Mouse (Mus musculus) heart, postnatal 0 days (tissue): ENCODE data around the gene Gm7347.
"Not testable (repeated sequence)": the region's sequence is repeated elsewhere in the genome, so short reads cannot be mapped to it uniquely, and the experiment has no call there.

Source experiments
- CTCF ChIP-seq: IDR thresholded peaks from 2 replicates; pipeline ENCODE4 v1.5.1; 2016; ENCODE audit warnings: antibody characterized with exemption, control low read depth, low read depth
- EP300 ChIP-seq: IDR thresholded peaks from 2 replicates; pipeline ENCODE4 v1.6.1; 2016; ENCODE audit warnings: antibody characterized with exemption, low read depth

DNA sequence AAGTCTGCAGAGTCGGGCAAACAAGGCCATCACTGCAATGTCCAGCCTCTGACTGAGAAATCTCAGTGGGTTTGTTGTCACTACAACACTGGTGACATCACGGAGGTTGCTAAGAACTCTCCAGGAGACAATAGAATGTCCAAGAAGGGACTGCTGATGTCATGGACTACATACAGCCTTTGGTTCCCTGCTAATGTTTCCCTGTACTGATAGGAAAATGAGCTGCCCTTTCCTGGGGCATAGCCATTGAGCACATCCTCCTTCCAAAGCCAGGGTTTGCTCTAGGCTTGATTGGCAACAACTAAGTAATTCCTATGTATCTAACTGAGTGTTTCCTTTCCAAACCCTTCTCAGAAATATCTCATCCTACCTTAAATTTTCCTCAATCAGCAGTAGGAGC is at the start of gene Gm7347:
- TF ChIP-seq CTCF, EP300: not testable (repeated sequence)
